Mouse (Mus musculus): Measurements from ENCODE around the gene Stpg4. TPM values are rescaled to one million over a fixed set of nuclear protein-coding genes. Genes with fewer than 3 reads are reported as not detected.
A peak's percentile ranks its signal among the peaks of the same experiment; 100 is the strongest.

Stpg4 gene
- total and polyA plus RNA-seq, 3 experiments, result not detected

- TF ChIP-seq MEF2A (IDR thresholded peaks at IDR 0.05; ENCODE audit: extremely low read depth, insufficient replicate concordance, low read depth, low read length, poor library complexity, severe bottlenecking), result no peak
- 0 out of 2 replicates have a peak, but pooled peaks have one; percentile 16 for TF ChIP-seq ZNF384 (IDR thresholded peaks at IDR 0.05; ENCODE audit: low read depth, low read length)
- TF ChIP-seq GABPA (IDR thresholded peaks at IDR 0.05; ENCODE audit: low read depth, low read length), result no peak
- TF ChIP-seq MYB (IDR thresholded peaks at IDR 0.05; ENCODE audit: low read depth, low read length), result peak; percentile 64
- TF ChIP-seq ELF1 (IDR thresholded peaks at IDR 0.05; ENCODE audit: low read depth, low read length), result peak; percentile 59
- peak; percentile 95 to 99 for TF ChIP-seq POLR2A (IDR thresholded peaks at IDR 0.05; ENCODE audit: control insufficient read depth in 1 of 2, insufficient read depth in 1 of 2, low read depth in 1 of 2, low read length in 2 of 2, poor library complexity in 1 of 2)
- TF ChIP-seq RAD21 (IDR thresholded peaks at IDR 0.05; ENCODE audit: low read depth, low read length), result no peak
- no peak for TF ChIP-seq MAFK (IDR thresholded peaks at IDR 0.05; ENCODE audit: borderline replicate concordance, low read depth, low read length)
- no peak for TF ChIP-seq USF2 (IDR thresholded peaks at IDR 0.05; ENCODE audit: borderline replicate concordance in 1 of 2, insufficient read depth in 1 of 2, low read depth in 1 of 2, low read length in 2 of 2)
- peak; percentile 68 for TF ChIP-seq ETS1 (IDR thresholded peaks at IDR 0.05; ENCODE audit: low read depth, low read length)
- TF ChIP-seq KAT2A (conservative IDR thresholded peaks at IDR 0.05; ENCODE audit: low read depth, low read length), result peak; percentile 84
Observed at GRCm38 (mm10) chr17:87446767-87447611, 19.4 kb upstream of the Stpg4 start, which contains the start of gene Calm2 (continued).

GRCm38 (mm10) chr17:87445917-87446766 lies 18.6 kb upstream of the Stpg4 start:
- H3K27me3 ChIP-seq (ENCODE audit: control insufficient read depth in 1 of 2, insufficient read depth in 2 of 2, low read length in 2 of 2), result no peaks in the 10 kb centered on the region
- peak overlapping the region; percentile 70 to 79 for H3K4me3 ChIP-seq (ENCODE audit: control insufficient read depth in 1 of 2, insufficient read depth in 1 of 2, low read depth in 2 of 2, low read length in 2 of 2)
- peaks cover 21 to 42% of the 10 kb centered on the region in 2 experiments for H3K36me3 ChIP-seq (ENCODE audit: control insufficient read depth in 1 of 2, insufficient read depth in 2 of 2, low read length in 2 of 2)
- H3K4me1 ChIP-seq (ENCODE audit: control insufficient read depth in 1 of 2, insufficient read depth in 2 of 2, low read length in 2 of 2), result peaks cover 15 to 30% of the 10 kb centered on the region in 2 experiments
- H3K27ac ChIP-seq (ENCODE audit: control insufficient read depth, low read depth, low read length), result peak overlapping the region; percentile 85
- peaks cover 41% of the 10 kb centered on the region for H3K79me2 ChIP-seq (ENCODE audit: control insufficient read depth, insufficient read depth, low read length, poor library complexity)
- H3K9ac ChIP-seq (ENCODE audit: control insufficient read depth, low read depth, low read length, poor library complexity, severe bottlenecking), result peak overlapping the region; percentile 97
- no peaks in the 10 kb centered on the region for H3K9me3 ChIP-seq (replicated peaks; ENCODE audit: insufficient read depth, low read length)
- peak; percentile 67 for DNase-seq (ENCODE audit: low read depth, low spot score)
- TF ChIP-seq POLR2AphosphoS5 (IDR thresholded peaks at IDR 0.05; ENCODE audit: borderline replicate concordance, low read depth, low read length) (no peak), USF1 (IDR thresholded peaks at IDR 0.05; ENCODE audit: low read depth, low read length) (no peak), BHLHE40 (IDR thresholded peaks at IDR 0.05; ENCODE audit: borderline replicate concordance, low read depth, low read length) (0 out of 2 replicates have a peak, but pooled peaks have one; percentile 51), HCFC1 (IDR thresholded peaks at IDR 0.05; ENCODE audit: low read depth, low read length) (no peak), RAD21 (IDR thresholded peaks at IDR 0.05; ENCODE audit: low read depth, low read length) (no peak), UBTF (IDR thresholded peaks at IDR 0.05; ENCODE audit: borderline replicate concordance, insufficient read depth, low read depth, low read length) (no peak), CHD1 (IDR thresholded peaks at IDR 0.05; ENCODE audit: low read depth, low read length) (peak; percentile 55; the same call in 1 of the 2 replicates), MXI1 (IDR thresholded peaks at IDR 0.05; ENCODE audit: low read depth, low read length) (peak; percentile 34; the same call in 1 of the 2 replicates), MAFK (IDR thresholded peaks at IDR 0.05; ENCODE audit: borderline replicate concordance, low read depth, low read length) (0 out of 2 replicates have a peak, but pooled peaks have one; percentile 1), SMC3 (IDR thresholded peaks at IDR 0.05; ENCODE audit: low read depth, low read length) (no peak), E2F4 (IDR thresholded peaks at IDR 0.05; ENCODE audit: borderline replicate concordance, low read depth, low read length) (no peak), ETS1 (IDR thresholded peaks at IDR 0.05; ENCODE audit: low read depth, low read length) (peak; percentile 44), MAZ (IDR thresholded peaks at IDR 0.05; ENCODE audit: low read depth, low read length) (peak; percentile 57; the same call in 1 of the 2 replicates), CTCF (IDR thresholded peaks at IDR 0.05 in 2 of 3, conservative IDR thresholded peaks at IDR 0.05 in 1 of 3; ENCODE audit: control insufficient read depth in 1 of 3, insufficient read depth in 1 of 3, low read depth in 2 of 3, low read length in 3 of 3, poor library complexity in 1 of 3, severe bottlenecking in 1 of 3) (no peak), MYB (IDR thresholded peaks at IDR 0.05; ENCODE audit: low read depth, low read length) (peak; percentile 30; the same call in 1 of the 2 replicates), NELFE (IDR thresholded peaks at IDR 0.05; ENCODE audit: low read depth, low read length) (no peak), CHD2 (IDR thresholded peaks at IDR 0.05; ENCODE audit: low read length) (no peak; the same call in 1 of the 2 replicates), POLR2A (IDR thresholded peaks at IDR 0.05; ENCODE audit: control insufficient read depth in 1 of 2, insufficient read depth in 1 of 2, low read depth in 1 of 2, low read length in 2 of 2, poor library complexity in 1 of 2) (no peak), TBP (IDR thresholded peaks at IDR 0.05; ENCODE audit: low read depth, low read length) (no peak), MEF2A (IDR thresholded peaks at IDR 0.05; ENCODE audit: extremely low read depth, insufficient replicate concordance, low read depth, low read length, poor library complexity, severe bottlenecking) (no peak), NRF1 (IDR thresholded peaks at IDR 0.05; ENCODE audit: insufficient read depth, low read depth, low read length, poor library complexity, severe bottlenecking) (peak; percentile 31; the same call in 1 of the 2 replicates), TCF12 (IDR thresholded peaks at IDR 0.05; ENCODE audit: low read depth, low read length) (peak; percentile 41; the same call in 1 of the 2 replicates), TAL1 (IDR thresholded peaks at IDR 0.05; ENCODE audit: low read length) (no peak)
